Mouse (Mus musculus) neutrophil, adult 5-6 weeks (primary cell): ENCODE results near the gene Plekha3. TPM values are rescaled to one million over a fixed set of nuclear protein-coding genes. Genes with fewer than 3 reads are reported as not detected.

Experiments used
- total RNA-seq: library from RNA; stranded (forward); fragments of 200-1000 nt; gene quantifications from 2 replicates; pipeline ENCODE4 v1.2.3, GENCODE M21; 2017

The Plekha3 gene
- total RNA-seq, 1 experiment from 2014 or later: 35.6 TPM

Other genes with a start within 250 kb of the Plekha3 start
- 3.1 and 4.9 TPM in 2 replicates for gene Prkra, start 27.3 kb upstream of the Plekha3 start, total RNA-seq
- not detected in 2 replicates for gene Pjvk, start 26.8 kb upstream of the Plekha3 start, total RNA-seq
- gene Fkbp7, start 2.2 kb upstream of the Plekha3 start, total RNA-seq: 3.7 and 9.0 TPM in 2 replicates